Mouse (Mus musculus) embryonic facial prominence, embryonic 15.5 days (tissue): ENCODE data around the gene Cltc. TPM values are rescaled to one million over a fixed set of nuclear protein-coding genes. Genes with fewer than 3 reads are reported as not detected.

Source experiments
- ATAC-seq: fragments of 200-750 bp; cut with Nextera tagmentation; 2 replicates; pipeline ENCODE4 v1.8.0; 2017; ENCODE audit warnings: low read depth, moderate TSS enrichment; ENCODE audit not compliant: insufficient number of reproducible peaks, low FRiP score, low TSS enrichment
- H3K27ac ChIP-seq: fragments of 300-500 bp; sonication (generic); replicated peaks from 2 replicates; pipeline ENCODE4 v1.5.1; 2015; ENCODE audit warnings: mild to moderate bottlenecking, inconsistent platforms
- H3K27me3 ChIP-seq: fragments of 300-500 bp; sonication (generic); 2 replicates; pipeline ENCODE4 v1.6.1; 2015; ENCODE audit warnings: inconsistent platforms
- H3K36me3 ChIP-seq: fragments of 300-500 bp; sonication (generic); 2 replicates; pipeline ENCODE4 v1.6.1; 2015; ENCODE audit warnings: mild to moderate bottlenecking, inconsistent platforms
- H3K4me1 ChIP-seq: fragments of 300-500 bp; sonication (generic); 2 replicates; pipeline ENCODE4 v1.6.1; 2015; ENCODE audit warnings: inconsistent platforms
- H3K4me2 ChIP-seq: fragments of 300-500 bp; sonication (generic); replicated peaks from 2 replicates; pipeline ENCODE4 v1.6.1; 2015; ENCODE audit warnings: mild to moderate bottlenecking, inconsistent platforms
- H3K4me3 ChIP-seq: fragments of 300-500 bp; sonication (generic); replicated peaks from 2 replicates; pipeline ENCODE4 v1.5.1; 2015; ENCODE audit warnings: mild to moderate bottlenecking, inconsistent platforms
- H3K9ac ChIP-seq: fragments of 300-500 bp; sonication (generic); 2 replicates; pipeline ENCODE4 v1.6.1; 2015; ENCODE audit warnings: inconsistent platforms
- H3K9me3 ChIP-seq: fragments of 300-500 bp; sonication (generic); replicated peaks from 2 replicates; pipeline ENCODE4 v1.6.1; 2016; ENCODE audit warnings: inconsistent platforms
- WGBS: fragments of 180-500 bp; shearing (Covaris S2); methylation state at CpG from one replicate; pipeline ENCODE4 v1.1.7; 2015; 5-methylcytosine and 5-hydroxymethylcytosine counted together
- polyA plus RNA-seq: library from polyadenylated mRNA; unstranded; fragments of >200 nt; fragmentation: Nextera tagmentation; extraction: Ambion mirVana; gene quantifications from 2 replicates; pipeline ENCODE4 v1.2.1, GENCODE M21; 2015

Gene Cltc
- polyA plus RNA-seq, 1 experiment from 2014 or later, result 110 TPM

- no peaks in the 10 kb centered on the region for H3K9me3 ChIP-seq
- H3K27me3 ChIP-seq, result no peaks in the 10 kb centered on the region
- no peak overlapping the region for H3K4me3 ChIP-seq
- WGBS, result 76% methylated on average over 3 of the region's 3 CpGs
- no peak overlapping the region for H3K4me2 ChIP-seq
- peaks cover 18% of the 10 kb centered on the region for H3K4me1 ChIP-seq
- no peak overlapping the region for H3K27ac ChIP-seq
- no peak for ATAC-seq
- no peaks in the 10 kb centered on the region for H3K36me3 ChIP-seq
- no peak overlapping the region for H3K9ac ChIP-seq
Observed at GRCm38 (mm10) chr11:86681423-86681822, 75.9 kb downstream of the Cltc start.

GRCm38 (mm10) chr11:86680729-86681128, 76.6 kb downstream of the Cltc start:
- Histone ChIP-seq H3K36me3 (no peaks in the 10 kb centered on the region), H3K4me2 (no peak overlapping the region), H3K9ac (no peak overlapping the region), H3K4me1 (peaks cover 18% of the 10 kb centered on the region), H3K9me3 (no peaks in the 10 kb centered on the region), H3K4me3 (no peak overlapping the region), H3K27me3 (no peaks in the 10 kb centered on the region), H3K27ac (no peak overlapping the region)
- WGBS, result 98% methylated on average over 3 of the region's 3 CpGs
- no peak for ATAC-seq

- Histone ChIP-seq H3K27me3 (no peaks in the 10 kb centered on the region), H3K27ac (no peak overlapping the region), H3K9ac (no peak overlapping the region), H3K4me2 (no peak overlapping the region), H3K4me3 (no peak overlapping the region), H3K9me3 (no peaks in the 10 kb centered on the region), H3K36me3 (no peaks in the 10 kb centered on the region), H3K4me1 (peaks cover 7% of the 10 kb centered on the region)
- ATAC-seq, result no peak
- 67% methylated on average over 5 of the region's 5 CpGs for WGBS
Observed at GRCm38 (mm10) chr11:86678957-86679356, 78.4 kb downstream of the Cltc start.

GRCm38 (mm10) chr11:86675520-86675919, 81.8 kb downstream of the Cltc start:
- H3K9me3 ChIP-seq, result no peaks in the 10 kb centered on the region
- H3K9ac ChIP-seq, result no peak overlapping the region
- H3K27me3 ChIP-seq, result no peaks in the 10 kb centered on the region
- no peak overlapping the region for H3K4me3 ChIP-seq
- ATAC-seq, result no peak
- H3K36me3 ChIP-seq, result no peaks in the 10 kb centered on the region
- H3K4me1 ChIP-seq, result no peaks in the 10 kb centered on the region
- no peak overlapping the region for H3K4me2 ChIP-seq
- no peak overlapping the region for H3K27ac ChIP-seq
- 72% methylated on average over 4 of the region's 4 CpGs for WGBS

GRCm38 (mm10) chr11:86672772-86673171, 84.6 kb downstream of the Cltc start:
- Histone ChIP-seq H3K4me2 (no peak overlapping the region), H3K27ac (no peak overlapping the region), H3K4me1 (no peaks in the 10 kb centered on the region), H3K9me3 (no peaks in the 10 kb centered on the region), H3K4me3 (no peak overlapping the region), H3K27me3 (no peaks in the 10 kb centered on the region), H3K9ac (no peak overlapping the region), H3K36me3 (no peaks in the 10 kb centered on the region)
- WGBS, result 57% methylated on average over 3 of the region's 3 CpGs
- ATAC-seq, result no peak

- Histone ChIP-seq H3K4me2 (no peak overlapping the region), H3K27me3 (no peaks in the 10 kb centered on the region), H3K4me1 (no peaks in the 10 kb centered on the region), H3K27ac (no peak overlapping the region), H3K4me3 (no peak overlapping the region), H3K9me3 (no peaks in the 10 kb centered on the region), H3K9ac (no peak overlapping the region), H3K36me3 (no peaks in the 10 kb centered on the region)
- 73% methylated on average over 3 of the region's 3 CpGs for WGBS
- ATAC-seq, result no peak
Observed at GRCm38 (mm10) chr11:86671041-86671675, 86.2 kb downstream of the Cltc start.

- 87% methylated on average over 3 of the region's 3 CpGs for WGBS
- Histone ChIP-seq H3K27me3 (no peaks in the 10 kb centered on the region), H3K4me1 (no peaks in the 10 kb centered on the region), H3K36me3 (peaks cover 9% of the 10 kb centered on the region), H3K9ac (no peak overlapping the region), H3K27ac (no peak overlapping the region), H3K4me3 (no peak overlapping the region), H3K9me3 (no peaks in the 10 kb centered on the region), H3K4me2 (no peak overlapping the region)
- ATAC-seq, result no peak
Observed at GRCm38 (mm10) chr11:86668169-86668568, 89.2 kb downstream of the Cltc start.

GRCm38 (mm10) chr11:86667553-86667952, 89.8 kb downstream of the Cltc start:
- H3K27ac ChIP-seq, result no peak overlapping the region
- H3K9ac ChIP-seq, result no peak overlapping the region
- H3K4me2 ChIP-seq, result no peak overlapping the region
- no peaks in the 10 kb centered on the region for H3K27me3 ChIP-seq
- WGBS, result 91% methylated on average over 2 of the region's 2 CpGs
- peaks cover 13% of the 10 kb centered on the region for H3K36me3 ChIP-seq
- no peak overlapping the region for H3K4me3 ChIP-seq
- no peaks in the 10 kb centered on the region for H3K4me1 ChIP-seq
- no peak for ATAC-seq
- no peaks in the 10 kb centered on the region for H3K9me3 ChIP-seq

GRCm38 (mm10) chr11:86664406-86664805, 93.0 kb downstream of the Cltc start:
- Histone ChIP-seq H3K4me3 (no peak overlapping the region), H3K9me3 (no peaks in the 10 kb centered on the region), H3K4me1 (no peaks in the 10 kb centered on the region), H3K27ac (no peak overlapping the region), H3K27me3 (no peaks in the 10 kb centered on the region), H3K9ac (no peak overlapping the region), H3K36me3 (peaks cover 30% of the 10 kb centered on the region), H3K4me2 (no peak overlapping the region)
- 84% methylated on average over 3 of the region's 3 CpGs for WGBS
- ATAC-seq, result no peak

- no peaks in the 10 kb centered on the region for H3K9me3 ChIP-seq
- no peak for ATAC-seq
- H3K36me3 ChIP-seq, result peaks cover 30% of the 10 kb centered on the region
- H3K4me2 ChIP-seq, result no peak overlapping the region
- H3K27ac ChIP-seq, result no peak overlapping the region
- H3K4me3 ChIP-seq, result no peak overlapping the region
- H3K9ac ChIP-seq, result no peak overlapping the region
- H3K4me1 ChIP-seq, result no peaks in the 10 kb centered on the region
- H3K27me3 ChIP-seq, result no peaks in the 10 kb centered on the region
Observed at GRCm38 (mm10) chr11:86663977-86664376, 93.4 kb downstream of the Cltc start.

GRCm38 (mm10) chr11:86662986-86663895, 94.1 kb downstream of the Cltc start:
- Histone ChIP-seq H3K36me3 (peaks cover 30% of the 10 kb centered on the region), H3K27me3 (no peaks in the 10 kb centered on the region), H3K9ac (no peak overlapping the region), H3K4me1 (no peaks in the 10 kb centered on the region), H3K9me3 (no peaks in the 10 kb centered on the region), H3K4me2 (no peak overlapping the region), H3K4me3 (no peak overlapping the region), H3K27ac (no peak overlapping the region)
- no peak for ATAC-seq
- WGBS, result 93% methylated on average over 8 of the region's 8 CpGs
